ENCODE assay signal across 8 mouse cellular contexts in the genomic region with DNA sequence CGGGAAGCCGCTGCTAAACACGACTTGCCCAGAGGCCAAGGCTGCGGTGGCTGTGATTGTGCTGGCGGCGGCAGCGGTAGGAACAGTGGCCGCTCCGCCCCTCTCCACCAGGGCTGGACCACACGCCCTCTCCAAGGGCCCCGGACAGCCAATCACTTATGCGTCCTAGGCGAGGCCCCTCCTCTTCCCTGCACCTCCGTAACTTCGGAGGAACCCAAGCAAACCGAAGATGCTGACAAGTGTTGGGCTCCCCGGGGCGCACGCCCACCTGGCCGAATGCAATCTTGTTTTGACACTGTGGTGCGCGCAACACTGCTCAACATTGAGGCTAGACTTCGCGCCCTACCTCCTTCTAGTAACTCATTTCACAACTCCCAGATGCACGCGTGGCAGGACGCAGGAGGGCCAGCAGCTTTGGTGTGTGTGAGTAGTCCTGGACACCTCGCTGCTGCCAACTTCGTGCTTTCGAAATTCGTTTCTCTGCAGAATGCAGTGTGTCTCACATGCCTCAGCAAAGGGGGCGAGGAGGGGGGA. TPM values are rescaled to one million over a fixed set of nuclear protein-coding genes. Genes with fewer than 3 reads are reported as not detected.
DNase-seq lines count a peak whose midpoint lies in the region; ATAC-seq and TF ChIP-seq lines count a peak whose summit lies in the region.

A gene (minus strand): TSS at position 25 of the 534 bp plus-strand sequence.

- no peak for TF ChIP-seq CTCF in lung, embryonic 14.5 days (IDR thresholded peaks at IDR 0.05; ENCODE audit: low read depth)

- 0 out of 2 replicates have a peak, but pooled peaks have one; percentile 30 for ATAC-seq in erythroid progenitor cell, adult 5-6 weeks (replicated peaks; ENCODE audit: low FRiP score, poor library complexity, severe bottlenecking)
- ATAC-seq in heart, embryonic 15.5 days (replicated peaks; ENCODE audit: insufficient number of reproducible peaks, insufficient read depth, low FRiP score, low read depth) = peak; percentile 92
- ATAC-seq in kidney, embryonic 15.5 days (replicated peaks; ENCODE audit: low FRiP score) = peak; percentile 95
- ATAC-seq in lung, embryonic 14.5 days (ENCODE audit: insufficient read depth) = peak; percentile 99
- peak; percentile 90 for ATAC-seq in neural tube, embryonic 15.5 days (ENCODE audit: low FRiP score)

- WGBS in heart, embryonic 15.5 days = under 1% methylated on average over 32 of the region's 32 CpGs
- under 1% methylated on average over 32 of the region's 32 CpGs for WGBS in kidney, embryonic 15.5 days
- under 1% methylated on average over 32 of the region's 32 CpGs for WGBS in lung, embryonic 14.5 days
- WGBS in neural tube, embryonic 15.5 days = 2% methylated on average over 32 of the region's 32 CpGs

- H3K4me1 ChIP-seq in heart, embryonic 15.5 days (replicated peaks) = peaks cover 16% of the 10 kb centered on the region
- H3K4me1 ChIP-seq in kidney, embryonic 15.5 days = peaks cover 18% of the 10 kb centered on the region
- H3K4me1 ChIP-seq in lung, embryonic 14.5 days (ENCODE audit: insufficient read depth) = no peaks in the 10 kb centered on the region
- H3K4me1 ChIP-seq in neural tube, embryonic 15.5 days = peaks cover 22% of the 10 kb centered on the region

- peak within 1 kb of the TSS; percentile 37 for H3K9ac ChIP-seq in heart, embryonic 15.5 days
- 0 out of 2 replicates have a peak within 1 kb of the TSS, but pooled peaks have one; percentile 15 for H3K9ac ChIP-seq in kidney, embryonic 15.5 days
- H3K9ac ChIP-seq in lung, embryonic 14.5 days = peak within 1 kb of the TSS; percentile 29
- H3K9ac ChIP-seq in neural tube, embryonic 15.5 days (replicated peaks) = peak within 1 kb of the TSS; percentile 58

- H3K9me3 ChIP-seq in heart, embryonic 15.5 days (replicated peaks) = no peaks in the 10 kb centered on the region
- H3K9me3 ChIP-seq in kidney, embryonic 15.5 days (replicated peaks) = no peaks in the 10 kb centered on the region
- no peaks in the 10 kb centered on the region for H3K9me3 ChIP-seq in lung, embryonic 14.5 days (ENCODE audit: low read depth, low read length)
- H3K9me3 ChIP-seq in neural tube, embryonic 15.5 days (replicated peaks) = no peaks in the 10 kb centered on the region

- DNase-seq in urinary bladder, postnatal 14 days (ENCODE audit: low spot score) = peak; percentile 56
- DNase-seq in urinary bladder, postnatal 10 days (ENCODE audit: low spot score) = no peak
- peak; percentile 82 for DNase-seq in lung, embryonic 14.5 days
- peak; percentile 35 for DNase-seq in thymus, postnatal 25 days

- H3K4me2 ChIP-seq in heart, embryonic 15.5 days = peak within 1 kb of the TSS; percentile 92
- H3K4me2 ChIP-seq in kidney, embryonic 15.5 days = peak within 1 kb of the TSS; percentile 93
- peak within 1 kb of the TSS; percentile 87 for H3K4me2 ChIP-seq in lung, embryonic 14.5 days
- H3K4me2 ChIP-seq in neural tube, embryonic 15.5 days = peak within 1 kb of the TSS; percentile 97

- peaks cover 9% of the 10 kb centered on the region for H3K36me3 ChIP-seq in heart, embryonic 15.5 days
- peaks cover 10% of the 10 kb centered on the region for H3K36me3 ChIP-seq in kidney, embryonic 15.5 days
- H3K36me3 ChIP-seq in lung, embryonic 14.5 days (ENCODE audit: insufficient read depth) = peaks cover 5% of the 10 kb centered on the region; the same call in 1 of the 2 replicates
- 0 out of 2 replicates have a peak, but pooled peaks cover 3% of the 10 kb centered on the region for H3K36me3 ChIP-seq in neural tube, embryonic 15.5 days

- peak within 1 kb of the TSS; percentile 52 for H3K4me3 ChIP-seq in heart, embryonic 15.5 days
- peak within 1 kb of the TSS; percentile 43 for H3K4me3 ChIP-seq in kidney, embryonic 15.5 days (replicated peaks)
- peak within 1 kb of the TSS; percentile 40 for H3K4me3 ChIP-seq in lung, embryonic 14.5 days (ENCODE audit: low read depth, low read length)
- peak within 1 kb of the TSS; percentile 48 for H3K4me3 ChIP-seq in neural tube, embryonic 15.5 days (replicated peaks)

- H3K27ac ChIP-seq in heart, embryonic 15.5 days = no peak within 1 kb of the TSS
- no peak within 1 kb of the TSS for H3K27ac ChIP-seq in kidney, embryonic 15.5 days
- H3K27ac ChIP-seq in lung, embryonic 14.5 days (ENCODE audit: low read depth) = no peak within 1 kb of the TSS
- peak within 1 kb of the TSS; percentile 23; the same call in 1 of the 2 replicates for H3K27ac ChIP-seq in neural tube, embryonic 15.5 days (replicated peaks)

- peaks cover 53% of the 10 kb centered on the region for H3K27me3 ChIP-seq in heart, embryonic 15.5 days
- peaks cover 58% of the 10 kb centered on the region for H3K27me3 ChIP-seq in kidney, embryonic 15.5 days
- H3K27me3 ChIP-seq in lung, embryonic 14.5 days (ENCODE audit: insufficient read depth, low read length) = peaks cover 38% of the 10 kb centered on the region
- peaks cover 29% of the 10 kb centered on the region; the same call in 1 of the 2 replicates for H3K27me3 ChIP-seq in neural tube, embryonic 15.5 days (replicated peaks)

RNA-seq across cellular contexts. Expression of the gene that starts here (rescaled TPM):
- total RNA-seq in erythroid progenitor cell, adult 5-6 weeks (2015; ENCODE audit: low replicate concordance) = not detected in 2 replicates
- not detected in 2 replicates for total RNA-seq in erythroid progenitor cell, adult 5-6 weeks (2017; ENCODE audit: low replicate concordance)
- polyA plus RNA-seq in heart, embryonic 15.5 days (2015; fragmentation: Nextera tagmentation; extraction: Ambion mirVana) = 0.15 and 0.19 TPM in 2 replicates
- polyA plus RNA-seq in kidney, embryonic 15.5 days (2015; fragmentation: Nextera tagmentation; extraction: Ambion mirVana) = 0.03 and 0.10 TPM in 2 replicates
- 0.05 TPM in 2 replicates for polyA plus RNA-seq in lung, embryonic 14.5 days (2014; fragmentation: Nextera tagmentation; extraction: Ambion mirVana)
- 1.9 and 2.2 TPM in 2 replicates for polyA plus RNA-seq in neural tube, embryonic 15.5 days (2015; fragmentation: Nextera tagmentation; extraction: Ambion mirVana)

Comparison
In these comparisons a context has a peak if more than half of its experiments do, and no peak if none do; other contexts are left out.
1. Peak in ATAC-seq in erythroid progenitor cell, adult 5-6 weeks; RNA of the gene not detected or under 1 TPM.
2. Peak in ATAC-seq, H3K4me3 ChIP-seq, H3K9ac ChIP-seq and H3K4me2 ChIP-seq in heart, embryonic 15.5 days; RNA of the gene not detected or under 1 TPM.
3. Peak in ATAC-seq, H3K4me3 ChIP-seq, H3K9ac ChIP-seq and H3K4me2 ChIP-seq in kidney, embryonic 15.5 days; RNA of the gene not detected or under 1 TPM.
4. Peak in DNase-seq, ATAC-seq, H3K4me3 ChIP-seq, H3K9ac ChIP-seq and H3K4me2 ChIP-seq in lung, embryonic 14.5 days; RNA of the gene not detected or under 1 TPM.
5. ATAC-seq: peak in every context shown above with its lines; median percentile 99 in lung, embryonic 14.5 days; 95 in kidney, embryonic 15.5 days; 92 in heart, embryonic 15.5 days; 90 in neural tube, embryonic 15.5 days; 30 in erythroid progenitor cell, adult 5-6 weeks.